Mouse (Mus musculus) Muller cell, postnatal 12 days (primary cell): ENCODE results near the gene Thoc6.

ENCODE experiments used
- DNase-seq: peaks from one replicate; pipeline ENCODE4 v3.0.0-alpha.2; 2015; ENCODE audit errors: inconsistent ontology term

The Thoc6 gene

GRCm38 (mm10) chr17:23673424-23674073 is at the start of gene Thoc6, which contains the start of gene Hcfc1r1:
Gene Thoc6, minus strand, starts transcription at chr17:23673882.
Gene Hcfc1r1, plus strand, starts transcription at chr17:23673596.
- DNase-seq = peak; percentile 93

- DNase-seq = no peak
These were observed 48.9 kb upstream of the Thoc6 start, which contains the start of gene 1520401A03Rik for GRCm38 (mm10) chr17:23722376-23723125. Gene 1520401A03Rik, minus strand, starts transcription at chr17:23722783.

- DNase-seq = no peak
These were observed 48.2 kb upstream of the Thoc6 start for GRCm38 (mm10) chr17:23721886-23722285.

GRCm38 (mm10) chr17:23719455-23719854 is 45.8 kb upstream of the Thoc6 start:
- DNase-seq = no peak

GRCm38 (mm10) chr17:23717003-23717402 is 43.3 kb upstream of the Thoc6 start:
- DNase-seq = no peak

GRCm38 (mm10) chr17:23706212-23706611 is 32.5 kb upstream of the Thoc6 start:
- DNase-seq = peak; percentile 62

- DNase-seq = no peak
These were observed 31.9 kb upstream of the Thoc6 start for GRCm38 (mm10) chr17:23705525-23706104.

- no peak for DNase-seq
These were observed 31.1 kb upstream of the Thoc6 start for GRCm38 (mm10) chr17:23704741-23705140.

GRCm38 (mm10) chr17:23703301-23703700 is 29.6 kb upstream of the Thoc6 start:
- no peak for DNase-seq

- DNase-seq = peak; percentile 94
These were observed 26.4 kb upstream of the Thoc6 start for GRCm38 (mm10) chr17:23700079-23700478.

- DNase-seq = peak; percentile 65
These were observed 25.7 kb upstream of the Thoc6 start for GRCm38 (mm10) chr17:23699131-23700077.

GRCm38 (mm10) chr17:23695801-23696200 is 22.1 kb upstream of the Thoc6 start:
- DNase-seq = no peak

GRCm38 (mm10) chr17:23694491-23694890 is 20.8 kb upstream of the Thoc6 start:
- no peak for DNase-seq

GRCm38 (mm10) chr17:23683856-23684672 is 10.4 kb upstream of the Thoc6 start, which contains the start of gene Cldn9:
Gene Cldn9, minus strand, starts transcription at chr17:23684026.
- DNase-seq = no peak

- no peak for DNase-seq
These were observed 9.5 kb upstream of the Thoc6 start for GRCm38 (mm10) chr17:23683226-23683625.

- no peak for DNase-seq
These were observed 8.8 kb upstream of the Thoc6 start for GRCm38 (mm10) chr17:23682530-23682929.

GRCm38 (mm10) chr17:23682092-23682491 is 8.4 kb upstream of the Thoc6 start:
- no peak for DNase-seq

GRCm38 (mm10) chr17:23681086-23681485 is 7.4 kb upstream of the Thoc6 start:
- no peak for DNase-seq

- DNase-seq = no peak
These were observed 6.7 kb upstream of the Thoc6 start for GRCm38 (mm10) chr17:23680336-23680735.

GRCm38 (mm10) chr17:23679127-23679835 is 5.6 kb upstream of the Thoc6 start, which contains the start of gene Cldn6:
Gene Cldn6, plus strand, starts transcription at chr17:23679249.
- no peak for DNase-seq
